Mouse (Mus musculus) hindbrain, embryonic 13.5 days (tissue): ENCODE data around the gene Rhcg. TPM values are rescaled to one million over a fixed set of nuclear protein-coding genes. Genes with fewer than 3 reads are reported as not detected.
A peak's percentile ranks its signal among the peaks of the same experiment; 100 is the strongest.

Experiments used
- ATAC-seq: fragments of 200-750 bp; cut with Nextera tagmentation; 2 replicates; pipeline ENCODE4 v1.8.0; 2017; ENCODE audit warnings: moderate TSS enrichment; ENCODE audit not compliant: low FRiP score
- H3K27ac ChIP-seq: fragments of 300-500 bp; sonication (generic); 2 replicates; pipeline ENCODE4 v1.5.1; 2015; ENCODE audit warnings: inconsistent platforms, mild to moderate bottlenecking, moderate library complexity
- H3K27me3 ChIP-seq: fragments of 300-500 bp; sonication (generic); 2 replicates; pipeline ENCODE4 v1.6.1; 2015; ENCODE audit warnings: mild to moderate bottlenecking, inconsistent platforms
- H3K36me3 ChIP-seq: fragments of 300-500 bp; sonication (generic); 2 replicates; pipeline ENCODE4 v1.6.1; 2015; ENCODE audit warnings: mild to moderate bottlenecking, inconsistent platforms
- H3K4me1 ChIP-seq: fragments of 300-500 bp; sonication (generic); replicated peaks from 2 replicates; pipeline ENCODE4 v1.6.1; 2015; ENCODE audit warnings: inconsistent platforms
- H3K4me2 ChIP-seq: fragments of 300-500 bp; sonication (generic); 2 replicates; pipeline ENCODE4 v1.6.1; 2015; ENCODE audit warnings: inconsistent platforms, mild to moderate bottlenecking, moderate library complexity
- H3K4me3 ChIP-seq: fragments of 300-500 bp; sonication (generic); 2 replicates; pipeline ENCODE4 v1.5.1; 2015; ENCODE audit warnings: mild to moderate bottlenecking, inconsistent platforms
- H3K9ac ChIP-seq: fragments of 300-500 bp; sonication (generic); 2 replicates; pipeline ENCODE4 v1.6.1; 2015; ENCODE audit warnings: mild to moderate bottlenecking, inconsistent platforms
- H3K9me3 ChIP-seq: fragments of 300-500 bp; sonication (generic); 2 replicates; pipeline ENCODE4 v1.6.1; 2016; ENCODE audit warnings: inconsistent platforms
- WGBS: fragments of 180-500 bp; shearing (Covaris S2); methylation state at CpG from one replicate; pipeline ENCODE4 v1.1.7; 2015; 5-methylcytosine and 5-hydroxymethylcytosine counted together
- polyA plus RNA-seq: library from polyadenylated mRNA; unstranded; fragments of >200 nt; fragmentation: Nextera tagmentation; extraction: Ambion mirVana; gene quantifications from 2 replicates; pipeline ENCODE4 v1.2.1, GENCODE M21; 2015

Gene Rhcg
- polyA plus RNA-seq = 4.8 and 5.2 TPM in 2 replicates

GRCm38 (mm10) chr7:79617418-79617817 is at the start of gene Rhcg:
Rhcg (minus strand) TSS chr7:79617657.
- WGBS = 8% methylated on average over 33 of the region's 33 CpGs
- no peak for ATAC-seq
- Histone ChIP-seq H3K27ac (no peak within 1 kb of the TSS), H3K4me1 (peaks cover 12% of the 10 kb centered on the region), H3K4me3 (peak within 1 kb of the TSS; percentile 27), H3K9ac (peak within 1 kb of the TSS; percentile 43; the same call in 1 of the 2 replicates), H3K4me2 (peak within 1 kb of the TSS; percentile 44), H3K9me3 (no peaks in the 10 kb centered on the region), H3K27me3 (peaks cover 58% of the 10 kb centered on the region), H3K36me3 (no peaks in the 10 kb centered on the region)

- Histone ChIP-seq H3K4me2 (no peak overlapping the region), H3K4me3 (no peak overlapping the region), H3K4me1 (peaks cover 14% of the 10 kb centered on the region), H3K36me3 (peaks cover 5% of the 10 kb centered on the region; the same call in 1 of the 2 replicates), H3K9ac (no peak overlapping the region), H3K27ac (no peak overlapping the region), H3K27me3 (no peaks in the 10 kb centered on the region), H3K9me3 (no peaks in the 10 kb centered on the region)
- no peak for ATAC-seq
These were observed 49.2 kb upstream of the Rhcg start for GRCm38 (mm10) chr7:79666690-79667089.

DNA sequence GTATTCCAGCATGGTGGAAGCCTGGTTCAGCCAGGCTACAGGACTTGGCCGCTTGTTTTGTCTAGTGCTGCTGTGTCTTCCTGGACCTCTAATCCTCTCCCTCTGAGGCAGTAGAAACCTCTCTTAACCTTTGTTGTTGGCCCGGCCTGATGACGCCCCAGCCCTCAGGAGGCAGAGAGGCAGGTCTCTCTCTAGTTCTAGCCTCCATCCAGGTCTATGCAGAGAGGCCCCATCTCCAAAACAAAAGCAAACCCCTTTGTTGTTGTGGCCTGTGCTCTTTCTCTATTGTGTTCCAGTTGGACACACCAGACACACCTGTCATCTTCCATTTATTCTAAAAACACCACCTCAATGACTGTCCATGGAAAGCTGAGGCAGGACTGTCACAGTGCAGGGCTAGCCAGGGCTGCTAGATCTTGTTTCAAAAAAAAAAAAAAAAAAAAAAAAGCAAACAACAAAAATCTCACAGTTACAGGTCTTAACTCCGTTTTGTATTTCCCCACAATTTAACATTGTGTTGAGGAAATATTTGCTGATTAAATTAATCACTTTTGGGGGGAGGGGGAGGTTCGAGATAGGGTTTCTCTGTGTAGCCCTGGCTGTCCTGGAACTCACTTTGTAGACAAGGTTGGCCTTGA is 43.9 kb upstream of the Rhcg start:
- peaks cover 34% of the 10 kb centered on the region for H3K4me1 ChIP-seq
- no peak overlapping the region for H3K27ac ChIP-seq
- peak overlapping the region; percentile 74 for H3K9ac ChIP-seq
- ATAC-seq = no peak
- peak overlapping the region; percentile 72 for H3K4me3 ChIP-seq
- 10% methylated on average over 5 of the region's 5 CpGs for WGBS
- H3K36me3 ChIP-seq = no peaks in the 10 kb centered on the region
- 0 out of 2 replicates have a peak, but pooled peaks cover 4% of the 10 kb centered on the region for H3K27me3 ChIP-seq
- peak overlapping the region; percentile 99 for H3K4me2 ChIP-seq
- H3K9me3 ChIP-seq = no peaks in the 10 kb centered on the region

GRCm38 (mm10) chr7:79660291-79661150 is 43.1 kb upstream of the Rhcg start:
- Histone ChIP-seq H3K27ac (no peak overlapping the region), H3K4me3 (peak overlapping the region; percentile 72), H3K27me3 (0 out of 2 replicates have a peak, but pooled peaks cover 4% of the 10 kb centered on the region), H3K9me3 (no peaks in the 10 kb centered on the region), H3K4me1 (peaks cover 34% of the 10 kb centered on the region), H3K36me3 (no peaks in the 10 kb centered on the region), H3K4me2 (peak overlapping the region; percentile 99), H3K9ac (peak overlapping the region; percentile 74)
- peak; percentile 65 for ATAC-seq
- under 1% methylated on average over 69 of the region's 73 CpGs for WGBS

- Histone ChIP-seq H3K9me3 (no peaks in the 10 kb centered on the region), H3K27ac (no peak within 1 kb of the TSS), H3K4me3 (peak within 1 kb of the TSS; percentile 72), H3K4me2 (peak within 1 kb of the TSS; percentile 99), H3K27me3 (0 out of 2 replicates have a peak, but pooled peaks cover 4% of the 10 kb centered on the region), H3K36me3 (no peaks in the 10 kb centered on the region), H3K9ac (peak within 1 kb of the TSS; percentile 74), H3K4me1 (peaks cover 34% of the 10 kb centered on the region)
- ATAC-seq = peak; percentile 100
- 1% methylated on average over 39 of the region's 39 CpGs for WGBS
These were observed 42.3 kb upstream of the Rhcg start, which contains the start of gene Ticrr for GRCm38 (mm10) chr7:79659578-79660290. Ticrr (plus strand) TSS chr7:79660196.

DNA sequence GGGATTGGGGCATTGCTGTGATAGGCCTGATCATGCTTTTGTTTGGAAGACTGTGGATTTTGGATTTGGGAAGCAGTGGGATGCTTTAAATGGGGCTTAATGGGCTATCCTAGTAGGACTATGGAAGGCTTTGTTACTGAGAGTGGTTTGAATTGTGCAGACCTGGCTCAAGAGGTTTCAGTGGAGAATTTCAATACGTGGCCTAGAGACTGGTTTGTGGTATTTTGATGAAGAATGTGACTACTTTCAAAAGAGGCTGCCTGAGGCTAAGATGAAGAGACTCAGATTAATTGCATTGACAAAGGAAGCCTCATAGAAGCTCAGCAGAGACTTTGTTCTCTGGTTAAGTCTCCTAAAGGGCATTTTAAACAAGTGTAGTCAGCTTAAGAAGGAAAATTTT is 37.1 kb upstream of the Rhcg start:
- H3K4me3 ChIP-seq = no peak overlapping the region
- H3K4me2 ChIP-seq = no peak overlapping the region
- WGBS = 33% methylated on average over 1 of the region's 1 CpGs
- 0 out of 2 replicates have a peak, but pooled peaks cover 4% of the 10 kb centered on the region for H3K27me3 ChIP-seq
- no peak for ATAC-seq
- no peak overlapping the region for H3K9ac ChIP-seq
- no peaks in the 10 kb centered on the region for H3K36me3 ChIP-seq
- H3K27ac ChIP-seq = no peak overlapping the region
- H3K9me3 ChIP-seq = no peaks in the 10 kb centered on the region
- peaks cover 5% of the 10 kb centered on the region for H3K4me1 ChIP-seq

GRCm38 (mm10) chr7:79654185-79654584 is 36.7 kb upstream of the Rhcg start:
- H3K27me3 ChIP-seq = 0 out of 2 replicates have a peak, but pooled peaks cover 4% of the 10 kb centered on the region
- peaks cover 1% of the 10 kb centered on the region for H3K4me1 ChIP-seq
- no peak overlapping the region for H3K27ac ChIP-seq
- ATAC-seq = no peak
- H3K4me3 ChIP-seq = no peak overlapping the region
- 87% methylated on average over 1 of the region's 1 CpGs for WGBS
- H3K36me3 ChIP-seq = no peaks in the 10 kb centered on the region
- H3K4me2 ChIP-seq = no peak overlapping the region
- no peak overlapping the region for H3K9ac ChIP-seq
- no peaks in the 10 kb centered on the region for H3K9me3 ChIP-seq

DNA sequence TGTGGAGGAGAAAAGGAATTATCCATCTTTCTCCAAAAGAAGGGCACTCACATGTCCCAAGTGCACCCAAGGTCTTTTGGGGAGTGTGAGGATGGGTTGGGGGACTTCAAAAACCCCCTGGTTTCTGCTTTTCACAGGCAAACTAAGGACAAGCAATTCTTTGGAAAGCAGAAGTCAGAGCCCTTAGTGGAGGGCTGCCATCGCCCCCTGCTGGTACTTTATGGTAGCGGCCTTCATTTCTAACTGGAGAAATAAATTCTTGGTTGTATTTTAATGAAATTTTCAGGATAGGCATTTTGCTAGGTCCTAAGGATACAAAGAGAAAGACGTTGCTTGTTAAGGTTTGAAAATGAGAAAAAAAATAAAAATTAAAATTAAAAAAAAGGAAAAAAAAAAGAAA is 31.5 kb upstream of the Rhcg start:
- H3K4me3 ChIP-seq = no peak overlapping the region
- no peak overlapping the region for H3K9ac ChIP-seq
- H3K27ac ChIP-seq = no peak overlapping the region
- WGBS = 10% methylated on average over 3 of the region's 3 CpGs
- H3K27me3 ChIP-seq = no peaks in the 10 kb centered on the region
- no peaks in the 10 kb centered on the region for H3K36me3 ChIP-seq
- no peak for ATAC-seq
- H3K4me2 ChIP-seq = no peak overlapping the region
- no peaks in the 10 kb centered on the region for H3K9me3 ChIP-seq
- H3K4me1 ChIP-seq = no peaks in the 10 kb centered on the region

DNA sequence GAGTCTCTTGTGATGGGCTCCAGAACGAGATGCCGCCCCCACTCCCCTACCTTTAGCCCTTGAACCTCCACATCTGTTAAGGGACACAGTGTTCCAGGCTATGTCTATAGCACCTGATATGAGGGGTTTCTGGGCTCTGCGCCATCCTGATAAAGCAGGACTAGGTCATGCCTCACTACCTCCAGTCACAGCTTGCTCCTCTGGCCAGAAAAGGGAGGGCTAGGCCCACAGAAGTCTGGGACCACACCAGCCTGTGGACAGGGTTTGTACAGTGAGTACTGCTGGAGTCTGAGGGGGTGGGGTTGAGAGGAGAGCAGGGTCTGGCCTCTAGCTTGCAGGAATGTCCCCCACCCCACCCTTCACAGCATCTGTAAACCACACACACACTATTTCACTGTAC is 29.8 kb upstream of the Rhcg start:
- Histone ChIP-seq H3K4me2 (no peak overlapping the region), H3K9me3 (no peaks in the 10 kb centered on the region), H3K27ac (no peak overlapping the region), H3K4me1 (no peaks in the 10 kb centered on the region), H3K27me3 (no peaks in the 10 kb centered on the region), H3K36me3 (no peaks in the 10 kb centered on the region), H3K9ac (no peak overlapping the region), H3K4me3 (no peak overlapping the region)
- WGBS = 84% methylated on average over 3 of the region's 3 CpGs
- ATAC-seq = no peak

- no peak overlapping the region for H3K9ac ChIP-seq
- no peaks in the 10 kb centered on the region for H3K9me3 ChIP-seq
- no peaks in the 10 kb centered on the region for H3K4me1 ChIP-seq
- no peak overlapping the region for H3K4me3 ChIP-seq
- H3K36me3 ChIP-seq = no peaks in the 10 kb centered on the region
- no peak overlapping the region for H3K4me2 ChIP-seq
- 0 out of 2 replicates have a peak, but pooled peaks cover 3% of the 10 kb centered on the region for H3K27me3 ChIP-seq
- ATAC-seq = no peak
- no peak overlapping the region for H3K27ac ChIP-seq
- WGBS = 26% methylated on average over 13 of the region's 13 CpGs
These were observed 14.4 kb upstream of the Rhcg start for GRCm38 (mm10) chr7:79631773-79632348.

GRCm38 (mm10) chr7:79628271-79628913 is 10.9 kb upstream of the Rhcg start:
- H3K4me1 ChIP-seq = no peaks in the 10 kb centered on the region
- no peaks in the 10 kb centered on the region for H3K36me3 ChIP-seq
- H3K4me3 ChIP-seq = no peak overlapping the region
- 72% methylated on average over 4 of the region's 4 CpGs for WGBS
- ATAC-seq = no peak
- H3K4me2 ChIP-seq = no peak overlapping the region
- no peaks in the 10 kb centered on the region for H3K27me3 ChIP-seq
- H3K9me3 ChIP-seq = no peaks in the 10 kb centered on the region
- H3K9ac ChIP-seq = no peak overlapping the region
- H3K27ac ChIP-seq = no peak overlapping the region
